Mouse (Mus musculus) forebrain, embryonic 16.5 days (tissue): ENCODE measurements around the gene Sestd1. TPM values are rescaled to one million over a fixed set of nuclear protein-coding genes. Genes with fewer than 3 reads are reported as not detected.
A peak's percentile ranks its signal among the peaks of the same experiment; 100 is the strongest.

Experiments
- ATAC-seq: fragments of 200-750 bp; cut with Nextera tagmentation; 2 replicates; pipeline ENCODE4 v1.8.0; 2017; ENCODE audit warnings: mild to moderate bottlenecking, moderate library complexity
- H3K27ac ChIP-seq: fragments of 300-500 bp; sonication (generic); 2 replicates; pipeline ENCODE4 v1.5.1; 2014; ENCODE audit warnings: low read length, control low read depth
- H3K27me3 ChIP-seq: fragments of 300-500 bp; sonication (generic); replicated peaks from 2 replicates; pipeline ENCODE4 v1.6.1; 2014; ENCODE audit warnings: low read length; ENCODE audit not compliant: control insufficient read depth, insufficient read depth
- H3K36me3 ChIP-seq: fragments of 300-500 bp; sonication (generic); 2 replicates; pipeline ENCODE4 v1.6.1; 2014; ENCODE audit not compliant: control insufficient read depth, insufficient read depth
- H3K4me1 ChIP-seq: fragments of 300-500 bp; sonication (generic); replicated peaks from 2 replicates; pipeline ENCODE4 v1.6.1; 2014; ENCODE audit warnings: low read length; ENCODE audit not compliant: control insufficient read depth, insufficient read depth
- H3K4me2 ChIP-seq: fragments of 300-500 bp; sonication (generic); 2 replicates; pipeline ENCODE4 v1.6.1; 2014; ENCODE audit warnings: mild to moderate bottlenecking, low read length, control low read depth
- H3K4me3 ChIP-seq: fragments of 300-500 bp; sonication (generic); replicated peaks from 2 replicates; pipeline ENCODE4 v1.5.1; 2014; ENCODE audit warnings: mild to moderate bottlenecking, low read length, control low read depth
- H3K9ac ChIP-seq: fragments of 300-500 bp; sonication (generic); replicated peaks from 2 replicates; pipeline ENCODE4 v1.6.1; 2014; ENCODE audit warnings: low read depth, low read length, control low read depth
- H3K9me3 ChIP-seq: fragments of 300-500 bp; sonication (generic); 2 replicates; pipeline ENCODE4 v1.6.1; 2016; ENCODE audit warnings: low read length; ENCODE audit not compliant: control insufficient read depth
- WGBS: fragments of 180-500 bp; shearing (Covaris S2); extraction: QIAGEN DNeasy Blood & Tissue Kit; methylation state at CpG from one replicate; pipeline ENCODE4 v1.1.7; 2014; 5-methylcytosine and 5-hydroxymethylcytosine counted together
- polyA plus RNA-seq: library from polyadenylated mRNA; unstranded; fragments of >200 nt; fragmentation: Nextera tagmentation; extraction: Ambion mirVana; gene quantifications from 2 replicates; pipeline ENCODE4 v1.2.1, GENCODE M21; 2015

Gene Sestd1
- polyA plus RNA-seq, 1 experiment from 2014 or later: 38.4 TPM

- no peak for ATAC-seq
- no peak overlapping the region for H3K27ac ChIP-seq
- no peak overlapping the region for H3K9ac ChIP-seq
- peaks cover 6% of the 10 kb centered on the region; the same call in 1 of the 2 replicates for H3K4me1 ChIP-seq
- no peaks in the 10 kb centered on the region for H3K9me3 ChIP-seq
- no peak overlapping the region for H3K4me3 ChIP-seq
- WGBS: 90% methylated on average over 6 of the region's 6 CpGs
- peaks cover 27% of the 10 kb centered on the region for H3K36me3 ChIP-seq
- H3K27me3 ChIP-seq: no peaks in the 10 kb centered on the region
- H3K4me2 ChIP-seq: no peak overlapping the region
Observed at GRCm38 (mm10) chr2:77242248-77242647, 38.1 kb downstream of the Sestd1 start.

GRCm38 (mm10) chr2:77238607-77239006 is 41.8 kb downstream of the Sestd1 start:
- Histone ChIP-seq H3K9me3 (no peaks in the 10 kb centered on the region), H3K27ac (no peak overlapping the region), H3K27me3 (no peaks in the 10 kb centered on the region), H3K4me2 (no peak overlapping the region), H3K36me3 (peaks cover 25% of the 10 kb centered on the region), H3K9ac (no peak overlapping the region), H3K4me3 (no peak overlapping the region), H3K4me1 (0 out of 2 replicates have a peak, but pooled peaks cover 3% of the 10 kb centered on the region)
- no peak for ATAC-seq
- 94% methylated on average over 3 of the region's 3 CpGs for WGBS

GRCm38 (mm10) chr2:77238046-77238445 is 42.3 kb downstream of the Sestd1 start:
- 0 out of 2 replicates have a peak, but pooled peaks cover 3% of the 10 kb centered on the region for H3K4me1 ChIP-seq
- WGBS: 61% methylated on average over 3 of the region's 3 CpGs
- H3K9ac ChIP-seq: no peak overlapping the region
- no peak overlapping the region for H3K4me3 ChIP-seq
- H3K9me3 ChIP-seq: no peaks in the 10 kb centered on the region
- no peak overlapping the region for H3K4me2 ChIP-seq
- no peak overlapping the region for H3K27ac ChIP-seq
- H3K36me3 ChIP-seq: peaks cover 26% of the 10 kb centered on the region
- H3K27me3 ChIP-seq: no peaks in the 10 kb centered on the region
- ATAC-seq: no peak

GRCm38 (mm10) chr2:77236860-77237259 is 43.5 kb downstream of the Sestd1 start:
- Histone ChIP-seq H3K4me1 (0 out of 2 replicates have a peak, but pooled peaks cover 3% of the 10 kb centered on the region), H3K27me3 (no peaks in the 10 kb centered on the region), H3K9me3 (no peaks in the 10 kb centered on the region), H3K36me3 (peaks cover 32% of the 10 kb centered on the region), H3K27ac (no peak overlapping the region), H3K9ac (no peak overlapping the region), H3K4me3 (no peak overlapping the region), H3K4me2 (no peak overlapping the region)
- no peak for ATAC-seq
- WGBS: 86% methylated on average over 4 of the region's 4 CpGs

- H3K4me1 ChIP-seq: 0 out of 2 replicates have a peak, but pooled peaks cover 3% of the 10 kb centered on the region
- ATAC-seq: no peak
- H3K9me3 ChIP-seq: no peaks in the 10 kb centered on the region
- no peak overlapping the region for H3K4me3 ChIP-seq
- H3K4me2 ChIP-seq: no peak overlapping the region
- peaks cover 40% of the 10 kb centered on the region for H3K36me3 ChIP-seq
- H3K9ac ChIP-seq: no peak overlapping the region
- H3K27ac ChIP-seq: no peak overlapping the region; the same call in 1 of the 2 replicates
- 54% methylated on average over 4 of the region's 4 CpGs for WGBS
- H3K27me3 ChIP-seq: no peaks in the 10 kb centered on the region
Observed at GRCm38 (mm10) chr2:77235896-77236295, 44.5 kb downstream of the Sestd1 start.

GRCm38 (mm10) chr2:77232604-77233003 is 47.8 kb downstream of the Sestd1 start:
- Histone ChIP-seq H3K9me3 (no peaks in the 10 kb centered on the region), H3K27me3 (no peaks in the 10 kb centered on the region), H3K9ac (no peak overlapping the region), H3K4me1 (0 out of 2 replicates have a peak, but pooled peaks cover 3% of the 10 kb centered on the region), H3K27ac (no peak overlapping the region), H3K4me3 (no peak overlapping the region), H3K36me3 (peaks cover 33% of the 10 kb centered on the region), H3K4me2 (no peak overlapping the region)
- ATAC-seq: no peak
- 96% methylated on average over 2 of the region's 2 CpGs for WGBS

- no peaks in the 10 kb centered on the region for H3K27me3 ChIP-seq
- 63% methylated on average over 2 of the region's 2 CpGs for WGBS
- ATAC-seq: peak; percentile 54; the same call in 1 of the 2 replicates
Observed at GRCm38 (mm10) chr2:77220960-77221359, 59.4 kb downstream of the Sestd1 start.

GRCm38 (mm10) chr2:77212885-77213284 is 67.5 kb downstream of the Sestd1 start:
- H3K4me2 ChIP-seq: no peak overlapping the region
- no peak overlapping the region for H3K4me3 ChIP-seq
- no peaks in the 10 kb centered on the region for H3K9me3 ChIP-seq
- 76% methylated on average over 5 of the region's 5 CpGs for WGBS
- H3K36me3 ChIP-seq: peaks cover 7% of the 10 kb centered on the region; the same call in 1 of the 2 replicates
- H3K27ac ChIP-seq: no peak overlapping the region
- no peak overlapping the region for H3K9ac ChIP-seq
- no peaks in the 10 kb centered on the region for H3K4me1 ChIP-seq
- H3K27me3 ChIP-seq: no peaks in the 10 kb centered on the region
- no peak for ATAC-seq

More at GRCm38 (mm10) chr2:77220960-77221359, 59.4 kb downstream of the Sestd1 start:
- H3K9ac ChIP-seq: no peak overlapping the region
- no peak overlapping the region for H3K4me3 ChIP-seq
- H3K9me3 ChIP-seq: no peaks in the 10 kb centered on the region
- peaks cover 5% of the 10 kb centered on the region for H3K4me1 ChIP-seq
- no peak overlapping the region for H3K27ac ChIP-seq
- peaks cover 3% of the 10 kb centered on the region; the same call in 1 of the 2 replicates for H3K36me3 ChIP-seq
- H3K4me2 ChIP-seq: no peak overlapping the region

GRCm38 (mm10) chr2:77206951-77207350 is 73.4 kb downstream of the Sestd1 start:
- no peak for ATAC-seq
- peaks cover 5% of the 10 kb centered on the region; the same call in 1 of the 2 replicates for H3K36me3 ChIP-seq

GRCm38 (mm10) chr2:77203916-77204315 is 76.5 kb downstream of the Sestd1 start:
- no peaks in the 10 kb centered on the region for H3K9me3 ChIP-seq
- no peak overlapping the region for H3K9ac ChIP-seq
- H3K4me1 ChIP-seq: no peaks in the 10 kb centered on the region
- H3K4me3 ChIP-seq: no peak overlapping the region
- WGBS: 60% methylated on average over 2 of the region's 2 CpGs
- no peak overlapping the region for H3K4me2 ChIP-seq
- H3K27me3 ChIP-seq: no peaks in the 10 kb centered on the region
- H3K27ac ChIP-seq: no peak overlapping the region
- H3K36me3 ChIP-seq: peaks cover 5% of the 10 kb centered on the region; the same call in 1 of the 2 replicates
- ATAC-seq: no peak

More at GRCm38 (mm10) chr2:77206951-77207350, 73.4 kb downstream of the Sestd1 start:
- Histone ChIP-seq H3K4me3 (no peak overlapping the region), H3K4me1 (no peaks in the 10 kb centered on the region), H3K9ac (no peak overlapping the region), H3K27me3 (no peaks in the 10 kb centered on the region), H3K4me2 (no peak overlapping the region), H3K9me3 (no peaks in the 10 kb centered on the region), H3K27ac (no peak overlapping the region)
- 88% methylated on average over 3 of the region's 3 CpGs for WGBS
